Mouse (Mus musculus): ENCODE data around the gene Chst1. TPM values are rescaled to one million over a fixed set of nuclear protein-coding genes. Genes with fewer than 3 reads are reported as not detected.

Gene Chst1
- total RNA-seq (2023) = under 1 TPM in 1 of 2 experiments, not detected in 1; 0.64 TPM

GRCm38 (mm10) chr2:92599487-92600347, at the start of gene Chst1:
TSS of gene Chst1 (plus strand) at chr2:92599707.

Other genes with a start within 250 kb of the Chst1 start
- 10 to 100 TPM; 30.8 to 38.2 TPM for gene Pex16, start 225.0 kb upstream of the Chst1 start, total RNA-seq (2023)
- under 1 TPM in 1 of 2 experiments, not detected in 1; 0.90 TPM for gene Large2, start 224.8 kb upstream of the Chst1 start, total RNA-seq (2023)
- 10 to 100 TPM in 1 of 2 experiments, 1 to 10 TPM in 1; 7.8 to 11.5 TPM for gene 1700029I15Rik, start 217.2 kb upstream of the Chst1 start, total RNA-seq (2023)
- gene Mapk8ip1, start 198.4 kb upstream of the Chst1 start, total RNA-seq (2023) = under 1 TPM; 0.33 to 0.38 TPM
- gene Cry2, start 165.7 kb upstream of the Chst1 start, total RNA-seq (2023) = 10 to 100 TPM; 51.4 to 52.4 TPM
- 10 to 100 TPM; 30.7 to 33.1 TPM for gene Slc35c1, start 139.2 kb upstream of the Chst1 start, total RNA-seq (2023)

Measured in B cell, adult 67 days (primary cell).